Mouse (Mus musculus): ENCODE results near the gene Ttc30b. TPM values are rescaled to one million over a fixed set of nuclear protein-coding genes. Genes with fewer than 3 reads are reported as not detected.

Gene Ttc30b
- polyA plus RNA-seq, 1 experiment from 2014 or later, result 12.3 TPM

DNA sequence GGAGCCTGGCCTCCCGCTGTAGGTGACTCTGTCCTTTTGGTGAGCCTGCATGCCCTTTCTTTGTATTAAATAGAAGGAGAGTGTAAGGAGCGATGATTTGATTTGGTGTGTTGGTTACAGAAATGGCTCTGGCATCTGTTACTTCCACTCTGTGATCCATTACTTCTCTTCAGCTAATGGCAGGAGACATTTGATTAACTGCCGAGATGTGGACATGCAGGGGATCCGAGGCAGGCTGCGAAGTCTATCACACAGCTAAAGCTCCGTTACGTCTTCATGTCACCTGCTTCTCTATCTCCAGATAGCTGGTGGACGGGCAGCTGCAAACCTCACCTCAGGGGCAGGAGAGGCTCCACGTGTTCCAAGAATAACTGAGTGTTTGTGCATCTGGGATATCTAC, 35.7 kb upstream of the Ttc30b start:
- H3K27me3 ChIP-seq, result peaks cover 25% of the 10 kb centered on the region
- ChIA-PET CTCF (no interaction called here), POLR2A (interaction anchor here (0.6 kb wide), 1 partner anchor 91 kb away, joined by 3 read pairs; no protein-coding TSS in a partner anchor)
- in situ Hi-C loops (cut with MboI; ENCODE audit: low pct_unique_long_range_greater_than_20kb), result loop anchor here (5.0 kb wide), 2 partner anchors 87 to 182 kb away; no protein-coding TSS in a partner anchor
- DNase-seq (ENCODE audit: low read depth, low spot score) (no peak), ATAC-seq (no peak)
- TF ChIP-seq CTCF (IDR thresholded peaks at IDR 0.05), result no peak

DNA sequence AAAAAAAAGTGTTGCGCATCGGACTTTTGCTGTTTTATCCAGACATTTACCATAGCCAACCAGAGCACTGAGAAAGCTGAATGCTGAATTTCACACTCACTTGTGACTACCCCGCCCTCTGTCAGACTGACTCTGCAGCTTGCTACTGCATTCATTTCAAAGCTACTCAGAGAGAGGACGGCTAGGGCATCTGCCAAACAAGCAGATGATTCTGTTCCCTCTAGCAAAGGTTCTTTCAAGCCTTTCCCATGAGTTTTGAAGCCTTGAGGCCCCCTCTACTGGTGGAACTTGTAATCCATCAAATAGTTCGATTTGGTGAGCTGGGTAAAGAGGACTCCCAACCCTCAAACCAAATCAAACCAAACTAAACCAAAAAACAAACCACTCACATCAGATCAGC, 26.6 kb upstream of the Ttc30b start:
- H3K27me3 ChIP-seq, result peaks cover 17% of the 10 kb centered on the region
- peak; percentile 61 for TF ChIP-seq CTCF (IDR thresholded peaks at IDR 0.05)
- CTCF ChIA-PET, result interaction anchor here (0.8 to 2.4 kb wide), 5 partner anchors 10 to 179 kb away, joined by 3 to 8 read pairs (median 4); no protein-coding TSS in a partner anchor
- DNase-seq (ENCODE audit: low read depth, low spot score) (no peak), ATAC-seq (peak; percentile 78)
- in situ Hi-C loops (cut with MboI; ENCODE audit: low pct_unique_long_range_greater_than_20kb), result no loop called here
- POLR2A ChIA-PET, result interaction anchor here (0.7 kb wide), 1 partner anchor 294 kb away, joined by 3 read pairs; no protein-coding TSS in a partner anchor

DNA sequence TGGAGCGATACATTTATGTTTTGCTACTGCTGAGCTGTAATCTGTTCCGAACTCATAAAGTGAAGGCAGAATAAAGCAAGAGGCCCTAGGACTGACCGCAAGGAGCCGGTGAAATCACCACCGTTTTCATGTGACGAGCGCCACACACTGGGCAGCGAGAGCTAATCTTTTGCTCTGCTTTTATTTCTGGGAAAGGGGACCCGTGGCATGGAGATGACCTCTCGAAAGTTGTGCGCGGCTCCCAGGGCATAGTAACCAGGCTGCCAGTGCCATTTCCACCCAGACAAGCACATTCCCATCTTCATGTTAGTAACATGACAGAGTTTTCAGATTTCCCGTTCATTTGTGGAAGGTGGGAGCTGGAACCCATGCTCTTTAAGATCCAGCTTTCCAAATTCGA, 26.1 kb upstream of the Ttc30b start:
- POLR2A ChIA-PET, result interaction anchor here (0.5 to 0.7 kb wide), 2 partner anchors 93 to 293 kb away, joined by 3 to 4 read pairs; no protein-coding TSS in a partner anchor
- CTCF ChIA-PET, result interaction anchor here (0.8 to 2.4 kb wide), 6 partner anchors 11 to 372 kb away, joined by 3 to 8 read pairs (median 4); no protein-coding TSS in a partner anchor
- DNase-seq (ENCODE audit: low read depth, low spot score) (no peak), ATAC-seq (no peak)
- peaks cover 19% of the 10 kb centered on the region for H3K27me3 ChIP-seq
- TF ChIP-seq CTCF (IDR thresholded peaks at IDR 0.05), result peak; percentile 27
- in situ Hi-C loops (cut with MboI; ENCODE audit: low pct_unique_long_range_greater_than_20kb), result no loop called here

DNA sequence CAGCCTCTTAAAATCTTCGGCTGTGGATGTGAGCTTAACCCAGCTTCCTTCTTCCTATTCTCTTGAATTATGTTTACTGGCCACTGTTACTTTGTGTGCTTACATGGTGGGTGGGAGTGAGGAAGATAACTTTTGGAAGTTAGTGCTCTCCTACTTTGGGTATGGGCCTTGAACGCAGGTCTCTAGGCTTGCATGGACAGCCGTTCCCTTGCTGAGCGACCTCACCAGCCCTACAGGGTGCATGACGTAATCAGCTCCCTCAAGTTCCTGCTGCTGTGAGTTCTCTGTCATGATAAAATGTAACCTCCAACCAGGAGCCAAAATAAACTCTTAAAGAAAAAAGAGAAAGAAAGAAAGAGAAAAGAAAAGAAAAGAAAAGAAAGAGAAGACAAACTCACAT, 25.7 kb upstream of the Ttc30b start:
- peaks cover 21% of the 10 kb centered on the region for H3K27me3 ChIP-seq
- in situ Hi-C loops (cut with MboI; ENCODE audit: low pct_unique_long_range_greater_than_20kb), result no loop called here
- ATAC-seq, result no peak
- CTCF ChIA-PET, result interaction anchor here (1.0 to 2.4 kb wide), 3 partner anchors 11 to 372 kb away, joined by 3 to 8 read pairs (median 5); no protein-coding TSS in a partner anchor
- no peak for TF ChIP-seq CTCF (IDR thresholded peaks at IDR 0.05)
- DNase-seq (ENCODE audit: low read depth, low spot score), result no peak
- POLR2A ChIA-PET, result interaction anchor here (0.5 to 0.7 kb wide), 2 partner anchors 92 to 293 kb away, joined by 3 to 4 read pairs; no protein-coding TSS in a partner anchor

DNA sequence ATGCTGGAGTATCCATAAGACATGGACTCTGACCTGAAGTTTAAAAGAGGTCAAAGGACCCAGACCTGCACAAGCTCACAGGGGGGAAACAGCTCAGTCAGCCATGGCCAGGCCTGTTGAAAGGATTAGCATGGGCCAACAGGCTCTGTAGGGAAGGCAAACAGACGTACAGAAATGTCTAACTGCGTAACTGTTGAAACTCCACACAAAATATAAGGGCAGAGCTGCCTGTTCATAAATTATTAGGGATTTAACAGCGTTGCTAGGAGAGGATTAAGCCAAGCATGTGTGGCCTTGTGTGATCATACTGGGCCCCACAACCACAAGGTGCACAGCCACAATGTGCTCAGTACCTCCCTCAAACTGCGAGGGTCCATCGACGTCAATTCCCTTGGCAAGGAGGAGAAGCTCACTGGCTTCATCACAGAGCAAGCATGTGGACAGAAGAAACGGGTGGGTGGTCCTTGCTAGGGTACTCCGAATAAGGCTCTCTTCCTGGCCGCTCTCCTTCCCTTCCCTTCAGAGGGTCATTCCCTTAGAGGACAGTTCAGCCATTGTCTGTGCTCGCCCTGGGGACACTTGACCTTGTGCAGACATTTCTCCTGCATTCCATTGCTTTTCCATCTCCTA, 24.9 kb upstream of the Ttc30b start:
- POLR2A ChIA-PET, result no interaction called here
- CTCF ChIA-PET, result interaction anchor here (1.0 to 2.4 kb wide), 2 partner anchors 10 to 371 kb away, joined by 3 to 8 read pairs; no protein-coding TSS in a partner anchor
- H3K27me3 ChIP-seq, result peaks cover 27% of the 10 kb centered on the region
- DNase-seq (ENCODE audit: low read depth, low spot score) (no peak), ATAC-seq (no peak)
- in situ Hi-C loops (cut with MboI; ENCODE audit: low pct_unique_long_range_greater_than_20kb), result no loop called here
- no peak for TF ChIP-seq CTCF (IDR thresholded peaks at IDR 0.05)

DNA sequence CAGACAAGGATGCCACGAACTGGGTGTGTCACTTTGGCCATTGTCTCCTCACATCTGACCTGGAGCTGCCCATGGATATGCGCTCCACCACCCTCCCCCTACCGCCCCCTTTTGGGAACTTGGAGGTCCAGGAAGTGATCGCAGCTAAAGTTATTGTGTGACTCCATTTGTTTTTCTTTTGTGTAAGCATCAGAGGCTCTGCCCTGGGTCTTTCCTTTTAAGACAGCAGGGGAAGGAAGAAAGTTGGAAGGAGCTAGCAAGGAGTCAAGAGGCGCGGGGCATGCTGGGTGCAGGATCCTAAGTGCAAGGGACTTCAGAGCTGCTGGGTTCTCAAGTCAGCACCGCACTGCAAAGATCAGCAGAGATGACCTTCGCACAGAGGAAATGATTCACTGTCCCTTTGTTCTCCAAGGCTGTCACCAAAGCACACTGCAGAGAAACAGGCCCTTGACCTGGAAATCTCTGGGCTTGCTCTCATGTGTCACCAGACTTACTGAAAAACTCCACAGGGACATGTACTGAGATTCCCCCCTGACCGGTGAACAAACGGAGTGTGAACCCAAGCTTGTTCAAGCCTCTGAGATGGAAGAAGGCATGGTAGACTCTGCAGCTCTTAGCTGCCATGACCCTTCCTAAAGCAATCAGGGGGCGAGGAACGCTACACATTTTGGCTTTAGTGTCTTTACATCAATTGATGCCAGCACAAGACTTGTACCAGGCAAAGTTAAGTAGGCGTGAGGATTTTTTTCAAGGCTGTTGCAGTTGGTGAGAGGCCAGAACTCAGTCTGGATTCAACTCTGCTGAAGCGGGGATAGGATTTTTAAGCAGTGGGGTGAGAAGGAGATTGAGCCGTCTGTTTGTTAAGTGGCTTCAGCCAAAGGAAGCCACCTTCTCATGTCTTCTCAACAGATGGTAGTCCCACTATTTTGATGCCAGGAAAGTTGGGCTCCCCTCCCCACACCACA, 22.3 kb upstream of the Ttc30b start:
- ATAC-seq (no peak), DNase-seq (ENCODE audit: low read depth, low spot score) (no peak)
- TF ChIP-seq CTCF (IDR thresholded peaks at IDR 0.05), result no peak
- POLR2A ChIA-PET, result no interaction called here
- H3K27me3 ChIP-seq, result peaks cover 20% of the 10 kb centered on the region
- in situ Hi-C loops (cut with MboI; ENCODE audit: low pct_unique_long_range_greater_than_20kb), result no loop called here
- CTCF ChIA-PET, result no interaction called here

DNA sequence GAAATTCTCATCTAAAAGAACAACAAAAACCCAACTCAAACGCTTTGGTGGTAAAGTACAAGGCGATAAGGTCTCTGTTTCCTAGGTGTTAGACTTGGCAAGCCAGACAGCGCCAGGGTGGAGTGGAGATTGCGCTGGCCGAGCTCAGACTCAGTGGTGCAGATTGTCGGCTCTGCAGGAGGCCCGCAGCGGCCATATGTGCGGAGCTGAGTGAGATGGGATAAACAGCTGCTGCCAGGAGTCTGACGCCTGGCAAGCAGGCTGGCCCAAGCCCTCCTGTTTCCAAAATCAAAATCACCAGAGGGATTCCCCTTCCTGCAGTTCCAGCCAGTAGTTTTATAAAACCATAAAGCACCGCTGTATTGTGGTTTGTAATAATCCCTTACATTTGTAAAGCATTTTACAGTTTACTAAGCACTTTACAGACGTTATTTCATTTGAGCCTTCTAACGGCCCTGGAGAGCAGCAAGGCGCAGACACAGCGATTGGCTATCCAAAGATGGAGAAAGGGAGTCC, 21.5 kb upstream of the Ttc30b start:
- peaks cover 20% of the 10 kb centered on the region for H3K27me3 ChIP-seq
- in situ Hi-C loops (cut with MboI; ENCODE audit: low pct_unique_long_range_greater_than_20kb), result no loop called here
- CTCF ChIA-PET, result no interaction called here
- no peak for DNase-seq (ENCODE audit: low read depth, low spot score)
- no peak for ATAC-seq
- TF ChIP-seq CTCF (IDR thresholded peaks at IDR 0.05), result no peak
- POLR2A ChIA-PET, result no interaction called here

DNA sequence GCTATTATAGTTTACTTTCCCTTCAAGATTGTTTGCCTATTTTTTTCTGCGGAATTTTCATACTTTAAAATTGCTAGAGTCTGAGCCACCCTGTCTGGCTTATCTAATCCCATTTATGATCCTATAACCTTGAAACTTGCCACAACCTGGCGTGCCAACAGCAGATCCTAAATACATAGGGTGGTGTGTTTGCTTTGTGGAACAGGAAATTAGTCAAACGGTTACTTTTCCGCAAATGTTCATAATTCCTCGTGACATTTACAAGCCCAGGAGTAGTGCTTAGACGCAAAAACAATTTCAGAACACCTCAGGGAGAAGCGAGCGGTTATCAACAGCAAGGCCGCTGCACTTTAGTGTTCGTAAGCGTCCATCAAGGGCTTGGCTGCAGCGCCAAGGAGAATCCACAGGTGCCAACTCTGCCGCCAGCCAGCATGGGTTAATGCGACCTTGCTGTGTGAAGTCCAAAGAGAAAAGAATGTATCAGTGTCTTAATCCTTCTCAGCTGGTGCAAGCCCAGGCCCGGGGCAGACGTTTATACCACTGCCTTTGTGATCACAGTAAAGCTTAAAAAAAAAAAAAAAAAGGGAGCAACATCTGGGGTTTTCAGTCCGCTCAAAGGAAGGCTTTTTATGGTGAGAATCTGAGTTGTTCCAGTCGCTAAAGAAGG, 20.9 kb upstream of the Ttc30b start:
- POLR2A ChIA-PET, result no interaction called here
- no peak for ATAC-seq
- peaks cover 20% of the 10 kb centered on the region for H3K27me3 ChIP-seq
- in situ Hi-C loops (cut with MboI; ENCODE audit: low pct_unique_long_range_greater_than_20kb), result no loop called here
- no peak for DNase-seq (ENCODE audit: low read depth, low spot score)
- CTCF ChIA-PET, result no interaction called here
- TF ChIP-seq CTCF (IDR thresholded peaks at IDR 0.05), result no peak

DNA sequence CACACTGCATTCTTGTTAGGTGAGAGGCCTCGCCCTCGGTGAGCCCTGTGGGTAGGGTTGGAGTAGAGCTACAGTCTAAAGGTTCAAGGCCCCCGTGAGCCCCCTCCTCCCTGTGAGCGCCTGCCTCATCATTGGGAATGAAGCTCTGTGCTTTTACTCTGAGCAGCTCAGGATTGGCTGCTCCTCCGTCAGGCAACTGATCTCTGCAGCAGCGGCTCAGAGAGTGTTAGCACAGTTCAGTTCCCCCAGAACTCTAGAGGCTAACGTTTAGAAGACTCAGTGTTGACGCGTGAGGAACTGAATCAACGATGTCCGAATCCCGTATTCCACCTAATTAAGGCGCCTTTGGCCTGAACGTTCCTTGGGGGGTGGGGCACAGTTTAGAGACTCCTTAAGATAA, 17.3 kb upstream of the Ttc30b start:
- in situ Hi-C loops (cut with MboI; ENCODE audit: low pct_unique_long_range_greater_than_20kb), result no loop called here
- DNase-seq (ENCODE audit: low read depth, low spot score) (no peak), ATAC-seq (no peak)
- TF ChIP-seq CTCF (IDR thresholded peaks at IDR 0.05), result no peak
- POLR2A ChIA-PET, result no interaction called here
- CTCF ChIA-PET, result no interaction called here
- H3K27me3 ChIP-seq, result peaks cover 25% of the 10 kb centered on the region

DNA sequence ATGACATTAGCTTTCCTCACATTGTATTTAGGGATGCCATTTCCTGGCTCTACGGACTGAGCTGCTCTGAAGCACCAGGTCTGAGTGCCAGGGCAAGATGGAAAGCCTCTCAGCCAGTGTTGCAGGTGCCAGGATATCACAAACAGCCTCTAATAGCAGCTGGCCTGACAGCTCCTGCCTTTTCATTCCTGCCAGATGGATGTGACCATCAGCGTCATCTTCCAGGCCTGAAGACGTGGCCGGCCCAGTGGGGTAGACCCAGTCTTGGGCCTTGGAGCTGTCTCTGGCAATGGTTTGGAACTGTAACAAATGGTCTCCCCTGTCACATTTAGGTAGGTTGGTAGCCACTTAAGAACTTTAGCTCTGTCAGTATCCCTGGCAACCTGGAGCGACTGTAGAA, 14.9 kb upstream of the Ttc30b start:
- H3K27me3 ChIP-seq, result peaks cover 17% of the 10 kb centered on the region
- ChIA-PET POLR2A (no interaction called here), CTCF (interaction anchor here (1.7 kb wide), 1 partner anchor 10 kb away, joined by 8 read pairs; no protein-coding TSS in a partner anchor)
- ATAC-seq, result no peak
- DNase-seq (ENCODE audit: low read depth, low spot score), result no peak
- in situ Hi-C loops (cut with MboI; ENCODE audit: low pct_unique_long_range_greater_than_20kb), result no loop called here
- no peak for TF ChIP-seq CTCF (IDR thresholded peaks at IDR 0.05)
